Mouse (Mus musculus): ENCODE results near the gene Plek2.
A peak's percentile ranks its signal among the peaks of the same experiment; 100 is the strongest.
"Not testable (repeated sequence)": the region's sequence is repeated elsewhere in the genome, so short reads cannot be mapped to it uniquely, and the experiment has no call there.

The Plek2 gene

DNA sequence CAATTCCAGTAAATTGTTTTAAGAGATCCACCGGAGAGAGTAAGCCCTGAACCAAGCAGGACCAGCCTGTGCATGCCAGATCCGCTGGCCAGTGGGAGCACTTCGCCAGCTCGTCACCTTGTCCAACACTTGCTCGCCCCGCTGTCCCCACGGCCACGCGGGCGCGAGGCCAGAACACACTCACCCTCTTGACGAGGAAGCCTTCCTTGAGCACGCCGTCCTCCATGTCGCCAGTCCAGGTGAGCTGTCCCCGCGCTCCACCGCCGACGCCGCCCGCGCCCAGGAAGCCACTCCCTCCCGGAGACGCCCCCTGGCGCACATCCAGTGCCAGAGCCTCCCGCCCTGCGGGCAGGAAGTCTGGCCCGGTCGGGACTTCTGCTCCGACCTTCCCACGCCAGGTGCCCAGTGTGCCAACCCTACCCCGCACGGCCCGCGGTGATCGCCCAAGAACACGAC is at the start of gene Plek2:
Plek2 (minus strand) TSS at position 258 of the 456 bp plus-strand sequence.
- peak; percentile 84 to 91 for DNase-seq

GRCm38 (mm10) chr12:78956405-78956804 is 49.6 kb upstream of the Plek2 start:
- DNase-seq: no peak

- DNase-seq: no peak
These were observed 45.7 kb upstream of the Plek2 start for GRCm38 (mm10) chr12:78952484-78952883.

GRCm38 (mm10) chr12:78952053-78952452 is 45.3 kb upstream of the Plek2 start:
- DNase-seq: no peak

DNA sequence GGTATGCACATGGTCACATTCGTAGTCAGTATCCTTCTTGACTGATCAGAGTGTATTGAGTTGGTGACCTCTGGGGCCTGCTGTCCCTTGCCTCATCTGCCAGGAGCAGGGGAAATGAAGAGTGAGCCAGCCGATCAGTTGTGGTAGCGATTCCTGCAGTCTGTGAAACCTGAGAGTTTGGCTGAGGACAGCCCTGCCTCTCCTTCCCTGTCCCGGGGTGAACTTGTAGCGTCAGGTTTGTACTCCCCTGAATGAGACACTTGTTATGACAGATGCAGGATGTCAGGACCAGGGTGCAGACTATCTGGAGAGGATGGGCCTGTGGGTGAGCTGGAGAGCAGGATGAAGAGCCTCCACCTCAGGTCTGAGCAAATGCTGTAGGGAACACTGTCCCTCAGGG is 40.9 kb upstream of the Plek2 start:
- DNase-seq: no peak

GRCm38 (mm10) chr12:78947161-78947560 is 40.4 kb upstream of the Plek2 start:
- DNase-seq: no peak

- DNase-seq: no peak
These were observed 36.2 kb upstream of the Plek2 start for GRCm38 (mm10) chr12:78942931-78943330.

GRCm38 (mm10) chr12:78940081-78940480 is 33.3 kb upstream of the Plek2 start:
- no peak for DNase-seq

- no peak for DNase-seq
These were observed 32.8 kb upstream of the Plek2 start for GRCm38 (mm10) chr12:78939393-78940037.

- DNase-seq: no peak
These were observed 29.7 kb upstream of the Plek2 start for GRCm38 (mm10) chr12:78936494-78936893.

GRCm38 (mm10) chr12:78929900-78930299 is 23.1 kb upstream of the Plek2 start:
- no peak for DNase-seq

DNA sequence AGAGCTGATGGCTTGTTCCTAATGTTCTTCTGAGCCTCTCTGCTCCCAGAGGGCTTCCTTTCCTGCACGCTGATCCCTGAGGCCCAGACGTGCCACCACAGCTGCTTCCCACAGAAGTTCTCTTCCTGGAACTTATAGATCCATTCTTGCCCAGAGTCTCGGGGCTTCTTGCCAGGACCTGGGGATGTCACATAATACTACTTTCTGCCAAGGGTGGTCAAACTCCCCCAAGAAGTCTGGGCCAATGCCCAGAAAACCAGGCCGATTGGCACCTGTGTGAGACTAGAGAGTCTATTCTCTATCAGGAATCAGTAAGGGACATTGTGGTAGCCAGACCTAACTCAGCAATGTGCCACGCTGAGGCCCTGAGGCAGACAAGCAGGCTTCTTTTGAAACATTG is 20.5 kb upstream of the Plek2 start:
- DNase-seq: no peak

- no peak for DNase-seq
These were observed 16.9 kb upstream of the Plek2 start for GRCm38 (mm10) chr12:78923539-78924189.

- DNase-seq: not testable (repeated sequence)
These were observed 16.2 kb upstream of the Plek2 start for GRCm38 (mm10) chr12:78922977-78923376.

DNA sequence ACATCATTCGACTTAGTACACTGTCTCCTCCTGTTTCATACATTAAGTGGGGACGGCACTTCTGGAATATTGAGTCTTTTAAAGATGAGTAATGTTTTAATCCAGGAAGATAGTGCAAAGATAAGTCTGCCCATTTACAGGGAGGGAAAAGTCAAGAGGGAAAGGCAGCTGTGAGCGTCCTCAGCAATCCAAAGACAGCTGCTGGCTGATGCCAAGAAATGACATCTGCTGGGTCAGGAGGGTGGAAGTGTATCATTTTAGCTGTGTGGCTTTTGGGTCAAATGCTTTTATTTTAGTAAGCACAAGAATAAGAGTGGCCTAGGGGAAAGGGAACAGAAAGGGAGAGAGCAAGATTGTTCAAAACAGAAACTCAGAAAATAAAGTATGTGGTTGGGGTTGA is 15.3 kb upstream of the Plek2 start:
- no peak for DNase-seq

DNA sequence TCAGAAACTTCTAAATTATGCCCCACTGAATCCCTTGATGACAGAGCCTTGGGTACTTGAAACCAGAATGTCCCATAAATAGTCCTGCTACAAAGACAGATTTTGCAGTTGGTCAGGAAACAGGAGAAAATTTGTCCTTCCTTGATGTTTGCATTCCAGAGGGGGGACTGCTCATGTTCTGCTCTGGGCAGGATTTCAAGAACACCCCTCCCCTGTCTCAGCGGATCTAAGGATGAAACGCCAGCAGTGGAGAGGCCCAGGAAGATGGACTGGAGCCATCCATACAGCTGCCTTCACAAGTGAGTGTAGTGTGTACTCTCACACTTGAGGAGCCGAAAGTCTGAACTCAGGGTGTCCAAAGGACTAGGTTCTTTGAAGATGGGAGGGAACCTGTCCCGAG is 14.7 kb upstream of the Plek2 start:
- no peak for DNase-seq

GRCm38 (mm10) chr12:78919079-78919712 is 12.4 kb upstream of the Plek2 start:
- DNase-seq: peak; percentile 58 to 74

GRCm38 (mm10) chr12:78918227-78919078 is 11.7 kb upstream of the Plek2 start:
- DNase-seq: peak; percentile 81 to 89

DNA sequence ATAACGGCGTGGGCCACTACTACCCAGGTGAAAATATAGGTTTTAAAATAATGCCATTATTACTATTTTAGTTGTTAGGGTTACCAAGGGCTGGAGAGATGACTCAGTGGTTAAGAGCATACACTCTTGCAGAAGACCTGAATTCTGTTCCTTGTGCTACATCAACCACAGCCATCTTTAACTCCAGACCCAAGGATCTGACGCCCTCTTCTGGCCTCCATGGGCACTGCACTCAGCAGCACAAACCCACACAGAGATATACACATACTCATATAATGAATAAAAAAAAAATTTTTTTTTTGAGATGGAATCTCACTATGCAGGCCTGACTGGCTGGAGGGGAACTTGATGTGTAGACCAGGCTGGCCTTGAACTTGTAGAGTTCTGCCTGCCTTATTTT is 9.5 kb upstream of the Plek2 start:
- no peak for DNase-seq

DNA sequence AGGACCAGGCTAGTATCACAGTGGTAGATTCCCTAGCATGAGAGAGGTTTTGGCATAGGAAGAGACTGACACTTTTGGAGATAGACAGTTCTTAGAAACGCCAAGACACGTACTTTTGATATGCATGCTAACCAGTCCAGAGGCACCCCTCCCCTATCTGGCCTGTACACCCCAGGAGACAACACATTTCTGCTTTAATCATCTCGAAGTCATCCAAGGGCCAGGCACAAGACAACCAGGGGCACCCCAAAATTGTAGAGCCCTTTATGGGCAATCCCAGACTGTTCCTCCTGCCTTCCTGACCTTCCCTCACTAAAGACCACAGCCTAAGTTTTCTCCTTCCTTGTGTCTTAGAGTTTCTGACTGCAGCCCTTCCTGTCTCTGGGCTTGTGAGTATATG is 8.8 kb upstream of the Plek2 start:
- no peak for DNase-seq

DNA sequence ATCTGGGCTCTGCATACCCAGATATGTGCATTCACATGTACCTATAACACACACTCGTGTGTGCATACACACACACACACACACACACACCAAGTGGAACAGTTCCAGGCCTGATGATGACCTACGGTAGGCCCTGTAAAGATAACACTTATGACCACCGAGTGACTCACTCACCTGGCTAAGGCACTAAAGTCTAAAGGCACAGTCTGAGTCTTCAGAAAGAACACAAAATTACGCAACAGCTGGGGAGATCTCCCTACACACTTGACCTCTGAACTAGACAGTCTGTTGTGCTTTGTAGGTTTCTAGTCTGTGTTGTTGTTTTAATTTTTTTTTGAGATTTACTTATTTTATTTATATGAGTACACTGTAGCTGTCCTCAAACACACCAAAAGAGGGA is 7.7 kb upstream of the Plek2 start:
- no peak for DNase-seq

- peak; percentile 47 to 60 for DNase-seq
These were observed 5.1 kb upstream of the Plek2 start for GRCm38 (mm10) chr12:78911707-78912417.

Measured in lung, adult 18-20 months (tissue).